In the genomic region with DNA sequence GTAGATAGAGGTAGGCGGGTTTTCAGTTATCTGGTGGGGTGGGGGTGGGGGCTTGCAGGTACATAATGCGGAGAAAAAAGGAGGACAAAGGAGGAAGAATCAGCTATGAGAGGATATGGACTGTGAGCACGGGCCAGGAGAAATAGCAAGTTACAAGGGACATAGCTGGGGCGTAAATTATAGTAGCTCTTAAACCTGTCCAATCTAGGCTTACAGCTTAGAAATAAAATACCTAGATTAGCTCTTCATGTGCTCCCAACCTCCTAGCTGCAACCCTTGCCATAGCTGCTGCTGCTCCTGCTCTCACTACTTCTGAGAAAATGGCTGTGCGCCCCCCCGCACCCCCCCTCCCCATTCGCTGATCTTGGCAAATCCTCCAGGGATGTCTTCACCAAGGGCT, we compare ENCODE assay signal across 21 mouse cellular contexts.
A peak's percentile ranks its signal among the peaks of the same experiment; 100 is the strongest.
DNase-seq lines count a peak whose midpoint lies in the region; ATAC-seq lines count a peak whose summit lies in the region.
"Had no signal": no experiment of that assay in that cellular context is flagged by ENCODE, and none has a peak within 500 bp of the region (broad histone marks: within the 10 kb centered on the region; RNA-seq: fewer than 3 reads in every experiment).

No protein-coding gene starts in this region.

- no peaks in the 10 kb centered on the region for H3K9me3 ChIP-seq in kidney, embryonic 14.5 days (ENCODE audit: control insufficient read depth, low read length)
- H3K9me3 ChIP-seq in kidney, embryonic 16.5 days (ENCODE audit: low read length), result no peaks in the 10 kb centered on the region
- H3K9me3 ChIP-seq: embryonic facial prominence, embryonic 13.5 days; embryonic facial prominence, embryonic 15.5 days; forebrain, embryonic 10.5 days; forebrain, embryonic 12.5 days had no signal

- 68% methylated on average over 7 of the region's 7 CpGs for WGBS in kidney, embryonic 14.5 days
- 57% methylated on average over 7 of the region's 7 CpGs for WGBS in kidney, embryonic 16.5 days

- no peaks in the 10 kb centered on the region for H3K27me3 ChIP-seq in kidney, embryonic 14.5 days (ENCODE audit: control insufficient read depth, insufficient read depth, low read length)
- no peaks in the 10 kb centered on the region for H3K27me3 ChIP-seq in kidney, embryonic 16.5 days (ENCODE audit: insufficient read depth, low read length)
- H3K27me3 ChIP-seq: embryonic facial prominence, embryonic 13.5 days; embryonic facial prominence, embryonic 15.5 days; forebrain, embryonic 12.5 days had no signal

- ATAC-seq in kidney, embryonic 14.5 days (ENCODE audit: low FRiP score, low TSS enrichment), result peak; percentile 87
- peak; percentile 78; the same call in 1 of the 2 replicates for ATAC-seq in kidney, embryonic 16.5 days (ENCODE audit: low FRiP score, low TSS enrichment)
- ATAC-seq: forebrain, embryonic 14.5 days; forebrain, embryonic 16.5 days had no signal

- H3K27ac ChIP-seq in kidney, embryonic 14.5 days (ENCODE audit: low read depth, low read length), result no peak overlapping the region
- no peak overlapping the region for H3K27ac ChIP-seq in kidney, embryonic 16.5 days (ENCODE audit: low read length)
- H3K27ac ChIP-seq: embryonic facial prominence, embryonic 13.5 days; embryonic facial prominence, embryonic 15.5 days; forebrain, embryonic 10.5 days; forebrain, embryonic 12.5 days had no signal

- H3K36me3 ChIP-seq in kidney, embryonic 14.5 days (ENCODE audit: control insufficient read depth, insufficient read depth, low read length), result no peaks in the 10 kb centered on the region
- no peaks in the 10 kb centered on the region for H3K36me3 ChIP-seq in kidney, embryonic 16.5 days (ENCODE audit: insufficient read depth, low read length)
- H3K36me3 ChIP-seq: embryonic facial prominence, embryonic 13.5 days; embryonic facial prominence, embryonic 15.5 days; forebrain, embryonic 10.5 days; forebrain, embryonic 12.5 days had no signal

- H3K4me2 ChIP-seq in kidney, embryonic 14.5 days (replicated peaks; ENCODE audit: low read depth, low read length), result no peak overlapping the region
- no peak overlapping the region for H3K4me2 ChIP-seq in kidney, embryonic 16.5 days (replicated peaks; ENCODE audit: low read depth, low read length)
- H3K4me2 ChIP-seq: embryonic facial prominence, embryonic 13.5 days; embryonic facial prominence, embryonic 15.5 days; forebrain, embryonic 12.5 days had no signal

- no peaks in the 10 kb centered on the region for H3K4me1 ChIP-seq in kidney, embryonic 14.5 days (ENCODE audit: control insufficient read depth, insufficient read depth, low read length)
- no peaks in the 10 kb centered on the region for H3K4me1 ChIP-seq in kidney, embryonic 16.5 days (ENCODE audit: insufficient read depth, low read length)
- H3K4me1 ChIP-seq: embryonic facial prominence, embryonic 13.5 days; embryonic facial prominence, embryonic 15.5 days; forebrain, embryonic 10.5 days; forebrain, embryonic 12.5 days had no signal

- no peak overlapping the region for H3K9ac ChIP-seq in kidney, embryonic 14.5 days (ENCODE audit: low read depth, low read length)
- no peak overlapping the region for H3K9ac ChIP-seq in kidney, embryonic 16.5 days (replicated peaks; ENCODE audit: low read length)
- H3K9ac ChIP-seq: embryonic facial prominence, embryonic 13.5 days; embryonic facial prominence, embryonic 15.5 days; forebrain, embryonic 12.5 days had no signal

- H3K4me3 ChIP-seq in kidney, embryonic 14.5 days (ENCODE audit: low read length), result no peak overlapping the region
- no peak overlapping the region for H3K4me3 ChIP-seq in kidney, embryonic 16.5 days (ENCODE audit: low read length)
- H3K4me3 ChIP-seq: embryonic facial prominence, embryonic 13.5 days; embryonic facial prominence, embryonic 15.5 days; erythroblast, embryonic 14.5 days; forebrain, embryonic 10.5 days; forebrain, embryonic 12.5 days had no signal

- no peak for DNase-seq in kidney, postnatal 10 days
- no peak for DNase-seq in kidney, postnatal 4 days
- DNase-seq: adrenal gland, adult 2 months; adrenal gland, postnatal 10 days; adrenal gland, postnatal 25 days; cerebellum, adult 11 months; cerebellum, adult 18-20 months; cerebellum, adult 8-10 months; cerebellum, adult 9-11 months; cerebellum, postnatal 14 days; cerebellum, postnatal 36 days; embryo, embryonic 11 days had no signal
